Mouse (Mus musculus) megakaryocyte, embryonic 14.5 days (primary cell): ENCODE data around the gene Ushbp1.

ENCODE experiments used
- FLI1 ChIP-seq: IDR thresholded peaks from 2 replicates; pipeline ENCODE4 v1.6.1; 2012; ENCODE audit warnings: low read length, inconsistent platforms, mixed read lengths
- GATA1 ChIP-seq: IDR thresholded peaks from 3 replicates; pipeline ENCODE4 v1.6.1; 2012; ENCODE audit warnings: mixed read lengths, low read length, inconsistent platforms, borderline replicate concordance

DNA sequence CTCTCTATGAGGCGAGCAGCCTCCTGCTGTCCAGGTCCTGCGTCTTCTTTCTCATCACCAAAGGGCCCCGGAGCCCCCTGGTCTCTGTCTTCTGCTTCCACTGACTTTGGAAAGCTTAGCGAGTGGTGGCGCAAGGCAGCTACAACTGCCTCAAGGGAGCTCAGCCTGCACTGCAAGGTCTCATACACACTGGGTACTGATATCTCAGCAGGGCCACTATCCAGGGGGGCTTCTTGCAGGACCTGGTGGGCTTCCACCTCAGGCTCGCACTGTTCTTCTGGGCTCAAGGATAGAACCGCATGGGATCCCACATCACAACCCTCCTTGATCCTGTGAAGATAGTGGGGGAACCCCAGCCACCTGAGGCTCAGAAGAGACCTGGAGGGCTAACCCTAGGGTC is 1.1 kb downstream of the Ushbp1 start:
- TF ChIP-seq GATA1 (no peak), FLI1 (no peak)
